Mouse (Mus musculus) liver, embryonic 12.5 days (tissue): ENCODE data around the gene Ninj1. TPM values are rescaled to one million over a fixed set of nuclear protein-coding genes. Genes with fewer than 3 reads are reported as not detected.
A peak's percentile ranks its signal among the peaks of the same experiment; 100 is the strongest.

ENCODE experiments used
- ATAC-seq: fragments of 200-750 bp; cut with Nextera tagmentation; 2 replicates; pipeline ENCODE4 v1.8.0; 2017; ENCODE audit warnings: moderate number of reproducible peaks, mild to moderate bottlenecking, moderate library complexity
- H3K27ac ChIP-seq: fragments of 300-500 bp; sonication (generic); 2 replicates; pipeline ENCODE4 v1.5.1; 2016; ENCODE audit warnings: mild to moderate bottlenecking
- H3K27me3 ChIP-seq: fragments of 300-500 bp; sonication (generic); replicated peaks from 2 replicates; pipeline ENCODE4 v1.6.1; 2016; ENCODE audit warnings: mild to moderate bottlenecking, moderate library complexity
- H3K36me3 ChIP-seq: fragments of 300-500 bp; sonication (generic); 2 replicates; pipeline ENCODE4 v1.6.1; 2016; ENCODE audit warnings: mild to moderate bottlenecking, moderate library complexity
- H3K4me1 ChIP-seq: fragments of 300-500 bp; sonication (generic); 2 replicates; pipeline ENCODE4 v1.6.1; 2016
- H3K4me2 ChIP-seq: fragments of 300-500 bp; sonication (generic); 2 replicates; pipeline ENCODE4 v1.6.1; 2016; ENCODE audit warnings: mild to moderate bottlenecking, moderate library complexity
- H3K4me3 ChIP-seq: fragments of 300-500 bp; sonication (generic); 2 replicates; pipeline ENCODE4 v1.5.1; 2016; ENCODE audit warnings: mild to moderate bottlenecking, moderate library complexity
- H3K9ac ChIP-seq: fragments of 300-500 bp; sonication (generic); 2 replicates; pipeline ENCODE4 v1.6.1; 2016; ENCODE audit warnings: mild to moderate bottlenecking, moderate library complexity
- H3K9me3 ChIP-seq: fragments of 300-500 bp; sonication (generic); replicated peaks from 2 replicates; pipeline ENCODE4 v1.6.1; 2016; ENCODE audit warnings: mild to moderate bottlenecking, moderate library complexity
- WGBS: fragments of 180-500 bp; shearing (Covaris S2); methylation state at CpG from one replicate; pipeline ENCODE4 v1.1.7; 2016; ENCODE audit not compliant: insufficient replicate concordance; 5-methylcytosine and 5-hydroxymethylcytosine counted together
- polyA plus RNA-seq: library from polyadenylated mRNA; unstranded; fragments of >200 nt; fragmentation: Nextera tagmentation; extraction: Ambion mirVana; gene quantifications from 2 replicates; pipeline ENCODE4 v1.2.1, GENCODE M21; 2016

The Ninj1 gene
- polyA plus RNA-seq: 41.5 and 42.6 TPM in 2 replicates

GRCm38 (mm10) chr13:49187288-49188218 is at the start of gene Ninj1:
Ninj1 (plus strand) TSS chr13:49187485.
- Histone ChIP-seq H3K27ac (peak within 1 kb of the TSS; percentile 76), H3K4me1 (peaks cover 66% of the 10 kb centered on the region), H3K4me3 (peak within 1 kb of the TSS; percentile 81), H3K9ac (peak within 1 kb of the TSS; percentile 83), H3K9me3 (no peaks in the 10 kb centered on the region), H3K4me2 (peak within 1 kb of the TSS; percentile 99), H3K36me3 (no peaks in the 10 kb centered on the region), H3K27me3 (no peaks in the 10 kb centered on the region)
- WGBS: 1% methylated on average over 73 of the region's 87 CpGs
- ATAC-seq: peak; percentile 88

GRCm38 (mm10) chr13:49140567-49140966 is 46.7 kb upstream of the Ninj1 start:
- Histone ChIP-seq H3K36me3 (no peaks in the 10 kb centered on the region), H3K9me3 (no peaks in the 10 kb centered on the region), H3K4me3 (no peak overlapping the region), H3K27me3 (peaks cover 45% of the 10 kb centered on the region), H3K4me2 (no peak overlapping the region), H3K9ac (no peak overlapping the region), H3K27ac (no peak overlapping the region), H3K4me1 (no peaks in the 10 kb centered on the region)
- WGBS: 57% methylated on average over 4 of the region's 4 CpGs
- no peak for ATAC-seq

- H3K4me1 ChIP-seq: peaks cover 10% of the 10 kb centered on the region; the same call in 1 of the 2 replicates
- H3K36me3 ChIP-seq: no peaks in the 10 kb centered on the region
- peaks cover 60% of the 10 kb centered on the region for H3K27me3 ChIP-seq
- H3K9me3 ChIP-seq: no peaks in the 10 kb centered on the region
- H3K9ac ChIP-seq: no peak overlapping the region
- no peak overlapping the region for H3K4me3 ChIP-seq
- no peak for ATAC-seq
- no peak overlapping the region for H3K27ac ChIP-seq
- H3K4me2 ChIP-seq: no peak overlapping the region
- 67% methylated on average over 5 of the region's 5 CpGs for WGBS
These were observed 44.9 kb upstream of the Ninj1 start for GRCm38 (mm10) chr13:49142396-49142795.

- Histone ChIP-seq H3K4me1 (peaks cover 18% of the 10 kb centered on the region; the same call in 1 of the 2 replicates), H3K9me3 (no peaks in the 10 kb centered on the region), H3K27me3 (peaks cover 70% of the 10 kb centered on the region), H3K4me3 (no peak overlapping the region), H3K36me3 (no peaks in the 10 kb centered on the region), H3K4me2 (no peak overlapping the region), H3K27ac (no peak overlapping the region), H3K9ac (no peak overlapping the region)
- 75% methylated on average over 7 of the region's 7 CpGs for WGBS
- ATAC-seq: no peak
These were observed 44.0 kb upstream of the Ninj1 start for GRCm38 (mm10) chr13:49143323-49143722.

- H3K27ac ChIP-seq: no peak overlapping the region
- 48% methylated on average over 6 of the region's 6 CpGs for WGBS
- H3K4me3 ChIP-seq: no peak overlapping the region
- no peak overlapping the region for H3K9ac ChIP-seq
- H3K4me1 ChIP-seq: peaks cover 18% of the 10 kb centered on the region; the same call in 1 of the 2 replicates
- no peak for ATAC-seq
- H3K36me3 ChIP-seq: no peaks in the 10 kb centered on the region
- no peak overlapping the region for H3K4me2 ChIP-seq
- peaks cover 81% of the 10 kb centered on the region for H3K27me3 ChIP-seq
- H3K9me3 ChIP-seq: no peaks in the 10 kb centered on the region
These were observed 42.8 kb upstream of the Ninj1 start for GRCm38 (mm10) chr13:49144451-49144850.

- Histone ChIP-seq H3K4me2 (no peak overlapping the region), H3K4me1 (peaks cover 18% of the 10 kb centered on the region; the same call in 1 of the 2 replicates), H3K9me3 (no peaks in the 10 kb centered on the region), H3K4me3 (no peak overlapping the region), H3K27me3 (peaks cover 84% of the 10 kb centered on the region), H3K9ac (no peak overlapping the region), H3K36me3 (no peaks in the 10 kb centered on the region), H3K27ac (no peak overlapping the region)
- no peak for ATAC-seq
- WGBS: 27% methylated on average over 7 of the region's 7 CpGs
These were observed 41.9 kb upstream of the Ninj1 start for GRCm38 (mm10) chr13:49145396-49145795.

GRCm38 (mm10) chr13:49146040-49146697 is 41.1 kb upstream of the Ninj1 start:
- no peak overlapping the region for H3K27ac ChIP-seq
- whole genome bisulfite sequencing: 22% methylated on average over 17 of the region's 17 CpGs
- no peaks in the 10 kb centered on the region for H3K36me3 ChIP-seq
- peak overlapping the region; percentile 83 for H3K4me2 ChIP-seq
- no peak for ATAC-seq
- no peak overlapping the region for H3K9ac ChIP-seq
- peaks cover 18% of the 10 kb centered on the region; the same call in 1 of the 2 replicates for H3K4me1 ChIP-seq
- peaks cover 86% of the 10 kb centered on the region for H3K27me3 ChIP-seq
- peak overlapping the region; percentile 57 for H3K4me3 ChIP-seq
- no peaks in the 10 kb centered on the region for H3K9me3 ChIP-seq

- ATAC-seq: no peak
- peaks cover 18% of the 10 kb centered on the region; the same call in 1 of the 2 replicates for H3K4me1 ChIP-seq
- H3K9me3 ChIP-seq: no peaks in the 10 kb centered on the region
- no peak overlapping the region for H3K27ac ChIP-seq
- H3K4me3 ChIP-seq: peak overlapping the region; percentile 57
- H3K36me3 ChIP-seq: no peaks in the 10 kb centered on the region
- no peak overlapping the region for H3K9ac ChIP-seq
- H3K27me3 ChIP-seq: peaks cover 91% of the 10 kb centered on the region
- under 1% methylated on average over 44 of the region's 44 CpGs for WGBS
- H3K4me2 ChIP-seq: peak overlapping the region; percentile 83
These were observed 40.6 kb upstream of the Ninj1 start for GRCm38 (mm10) chr13:49146698-49147006.

GRCm38 (mm10) chr13:49147007-49147857 is 40.1 kb upstream of the Ninj1 start:
- Histone ChIP-seq H3K4me3 (peak overlapping the region; percentile 57), H3K4me2 (peak overlapping the region; percentile 83), H3K9me3 (no peaks in the 10 kb centered on the region), H3K36me3 (no peaks in the 10 kb centered on the region), H3K27ac (no peak overlapping the region), H3K4me1 (peaks cover 18% of the 10 kb centered on the region; the same call in 1 of the 2 replicates), H3K9ac (peak overlapping the region; percentile 35; the same call in 1 of the 2 replicates), H3K27me3 (peaks cover 91% of the 10 kb centered on the region)
- peak; percentile 18; the same call in 1 of the 2 replicates for ATAC-seq
- WGBS: under 1% methylated on average over 97 of the region's 98 CpGs

- H3K9me3 ChIP-seq: no peaks in the 10 kb centered on the region
- H3K36me3 ChIP-seq: no peaks in the 10 kb centered on the region
- under 1% methylated on average over 38 of the region's 43 CpGs for WGBS
- H3K4me3 ChIP-seq: peak within 1 kb of the TSS; percentile 57
- peaks cover 18% of the 10 kb centered on the region; the same call in 1 of the 2 replicates for H3K4me1 ChIP-seq
- H3K9ac ChIP-seq: peak within 1 kb of the TSS; percentile 35; the same call in 1 of the 2 replicates
- no peak within 1 kb of the TSS for H3K27ac ChIP-seq
- peak; percentile 47; the same call in 1 of the 2 replicates for ATAC-seq
- H3K27me3 ChIP-seq: peaks cover 88% of the 10 kb centered on the region
- H3K4me2 ChIP-seq: peak within 1 kb of the TSS; percentile 83
These were observed 39.4 kb upstream of the Ninj1 start, which contains the start of gene Wnk2 for GRCm38 (mm10) chr13:49147858-49148226. Wnk2 (minus strand) TSS chr13:49148014.

- peaks cover 18% of the 10 kb centered on the region; the same call in 1 of the 2 replicates for H3K4me1 ChIP-seq
- no peaks in the 10 kb centered on the region for H3K9me3 ChIP-seq
- WGBS: 61% methylated on average over 4 of the region's 4 CpGs
- H3K27me3 ChIP-seq: peaks cover 79% of the 10 kb centered on the region
- no peak for ATAC-seq
- H3K27ac ChIP-seq: no peak overlapping the region
- no peaks in the 10 kb centered on the region for H3K36me3 ChIP-seq
- no peak overlapping the region for H3K9ac ChIP-seq
- H3K4me3 ChIP-seq: no peak overlapping the region
- no peak overlapping the region for H3K4me2 ChIP-seq
These were observed 38.6 kb upstream of the Ninj1 start for GRCm38 (mm10) chr13:49148687-49149086.
